8 mouse cellular contexts compared by ENCODE assay signal in the genomic region with DNA sequence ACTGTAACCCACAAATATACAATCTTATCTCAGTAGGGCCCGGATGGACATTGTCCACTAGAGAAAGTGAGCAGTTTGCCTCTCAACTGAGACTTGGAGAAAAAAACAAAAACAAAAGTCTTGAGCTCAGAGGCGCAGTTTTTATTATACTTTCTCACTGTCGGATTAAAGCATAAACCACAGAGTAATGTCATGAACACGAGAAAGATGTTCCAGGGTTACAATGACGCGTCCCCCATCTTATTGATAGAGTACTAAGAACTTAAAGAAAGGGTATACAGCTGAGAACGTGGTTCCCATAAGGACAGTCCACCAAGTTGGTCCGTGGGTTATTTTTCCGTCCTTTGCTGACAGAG. TPM values are rescaled to one million over a fixed set of nuclear protein-coding genes. Genes with fewer than 3 reads are reported as not detected.
A peak's percentile ranks its signal among the peaks of the same experiment; 100 is the strongest.
DNase-seq lines count a peak whose midpoint lies in the region; ATAC-seq and TF ChIP-seq lines count a peak whose summit lies in the region.

No protein-coding gene starts in this region.

- no peak for TF ChIP-seq CTCF in liver, postnatal 0 days (IDR thresholded peaks at IDR 0.05; ENCODE audit: low read depth)

- TF ChIP-seq EP300 in liver, postnatal 0 days (IDR thresholded peaks at IDR 0.05; ENCODE audit: low read depth) = no peak

- no peaks in the 10 kb centered on the region for H3K36me3 ChIP-seq in heart, embryonic 12.5 days
- H3K36me3 ChIP-seq in forebrain, embryonic 14.5 days (ENCODE audit: control insufficient read depth, insufficient read depth, low read length) = no peaks in the 10 kb centered on the region
- H3K36me3 ChIP-seq in liver, postnatal 0 days (replicated peaks; ENCODE audit: insufficient read depth, low read length) = no peaks in the 10 kb centered on the region

- no peaks in the 10 kb centered on the region for H3K27me3 ChIP-seq in heart, embryonic 12.5 days (replicated peaks)
- no peaks in the 10 kb centered on the region for H3K27me3 ChIP-seq in forebrain, embryonic 14.5 days (replicated peaks; ENCODE audit: control insufficient read depth, insufficient read depth, low read length)
- no peaks in the 10 kb centered on the region for H3K27me3 ChIP-seq in liver, postnatal 0 days (ENCODE audit: insufficient read depth, low read length)

- whole genome bisulfite sequencing in heart, embryonic 12.5 days = 2% methylated on average over 9 of the region's 9 CpGs
- 2% methylated on average over 9 of the region's 9 CpGs for WGBS in forebrain, embryonic 14.5 days
- 2% methylated on average over 9 of the region's 9 CpGs for WGBS in liver, postnatal 0 days (ENCODE audit: insufficient replicate concordance)

- peak overlapping the region; percentile 91 for H3K4me3 ChIP-seq in heart, embryonic 12.5 days
- H3K4me3 ChIP-seq in forebrain, embryonic 14.5 days (ENCODE audit: low read depth, low read length) = peak overlapping the region; percentile 95
- peak overlapping the region; percentile 95 for H3K4me3 ChIP-seq in liver, postnatal 0 days (ENCODE audit: low read depth, low read length)

- H3K4me2 ChIP-seq in heart, embryonic 12.5 days = peak overlapping the region; percentile 82
- H3K4me2 ChIP-seq in forebrain, embryonic 14.5 days (ENCODE audit: low read length) = peak overlapping the region; percentile 82
- H3K4me2 ChIP-seq in liver, postnatal 0 days (ENCODE audit: low read depth, low read length) = peak overlapping the region; percentile 100

- no peaks in the 10 kb centered on the region; the same call in 1 of the 2 replicates for H3K9me3 ChIP-seq in heart, embryonic 12.5 days (replicated peaks)
- H3K9me3 ChIP-seq in forebrain, embryonic 14.5 days (replicated peaks; ENCODE audit: control insufficient read depth, low read length) = no peaks in the 10 kb centered on the region
- H3K9me3 ChIP-seq in liver, postnatal 0 days (ENCODE audit: low read length) = peaks cover 3% of the 10 kb centered on the region; the same call in 1 of the 2 replicates

- peak overlapping the region; percentile 94 for H3K9ac ChIP-seq in heart, embryonic 12.5 days
- H3K9ac ChIP-seq in forebrain, embryonic 14.5 days (ENCODE audit: low read length) = peak overlapping the region; percentile 95
- H3K9ac ChIP-seq in liver, postnatal 0 days (replicated peaks) = peak overlapping the region; percentile 84

- H3K27ac ChIP-seq in heart, embryonic 12.5 days (ENCODE audit: poor library complexity, severe bottlenecking) = peak overlapping the region; percentile 99
- peak overlapping the region; percentile 100 for H3K27ac ChIP-seq in forebrain, embryonic 14.5 days (ENCODE audit: low read depth, low read length)
- peak overlapping the region; percentile 99 for H3K27ac ChIP-seq in liver, postnatal 0 days (ENCODE audit: low read depth)

- no peak for DNase-seq in heart, adult 11 months
- DNase-seq in forebrain, embryonic 14.5 days (ENCODE audit: low spot score) = no peak
- DNase-seq in liver, postnatal 0 days = no peak
- DNase-seq in urinary bladder, postnatal 4 days (ENCODE audit: low spot score in 2 of 2) = no peak
- no peak for DNase-seq in cerebellum, adult 11 months
- DNase-seq in spleen, postnatal 4 days (ENCODE audit: low spot score in 2 of 2) = no peak

- peaks cover 18% of the 10 kb centered on the region for H3K4me1 ChIP-seq in heart, embryonic 12.5 days (replicated peaks)
- H3K4me1 ChIP-seq in forebrain, embryonic 14.5 days (ENCODE audit: control insufficient read depth, insufficient read depth, low read length) = peaks cover 5% of the 10 kb centered on the region; the same call in 1 of the 2 replicates
- H3K4me1 ChIP-seq in liver, postnatal 0 days (ENCODE audit: insufficient read depth) = peaks cover 13% of the 10 kb centered on the region

- ATAC-seq in heart, embryonic 12.5 days (ENCODE audit: insufficient number of reproducible peaks, low FRiP score) = no peak
- ATAC-seq in CD4-positive, CD25-positive, alpha-beta regulatory T cell, adult 4 months = peak; percentile 18
- no peak for ATAC-seq in forebrain, embryonic 14.5 days
- no peak for ATAC-seq in liver, postnatal 0 days

RNA-seq across cellular contexts. Expression of a gene that starts 1.1 kb away (rescaled TPM):
- 45.5 and 57.7 TPM in 2 replicates for polyA plus RNA-seq in heart, embryonic 12.5 days (2016; fragmentation: Nextera tagmentation; extraction: Ambion mirVana)
- polyA plus RNA-seq in CD4-positive, CD25-positive, alpha-beta regulatory T cell, adult 4 months (2017; shearing (Covaris generic)) = 10 to 100 TPM; 55.9 to 66.9 TPM
- polyA plus RNA-seq in forebrain, embryonic 14.5 days (2014; fragmentation: Nextera tagmentation; extraction: Ambion mirVana) = 37.2 and 49.9 TPM in 2 replicates
- polyA plus RNA-seq in liver, postnatal 0 days (2015; fragmentation: Nextera tagmentation; extraction: Ambion mirVana) = 19.6 and 22.1 TPM in 2 replicates

RNA-seq across cellular contexts. Expression of a gene that starts 57.2 kb away (rescaled TPM):
- polyA plus RNA-seq in heart, embryonic 12.5 days (2016; fragmentation: Nextera tagmentation; extraction: Ambion mirVana) = 14.0 and 14.5 TPM in 2 replicates
- polyA plus RNA-seq in CD4-positive, CD25-positive, alpha-beta regulatory T cell, adult 4 months (2017; shearing (Covaris generic)) = 1 to 10 TPM; 1.7 to 2.4 TPM
- polyA plus RNA-seq in forebrain, embryonic 14.5 days (2014; fragmentation: Nextera tagmentation; extraction: Ambion mirVana) = 0.56 and 0.77 TPM in 2 replicates
- 0.34 and 0.60 TPM in 2 replicates for polyA plus RNA-seq in liver, postnatal 0 days (2015; fragmentation: Nextera tagmentation; extraction: Ambion mirVana)
